Mouse (Mus musculus): Measurements from ENCODE around the gene Cyp3a57. TPM values are rescaled to one million over a fixed set of nuclear protein-coding genes. Genes with fewer than 3 reads are reported as not detected.

Cyp3a57 gene
- not detected for polyA plus RNA-seq (2014; fragmentation: Illumina TruSeq; extraction: RNeasy Lipid Tissue Mini Kit (QIAGEN cat#74804); ENCODE audit: low read depth, low replicate concordance)

DNA sequence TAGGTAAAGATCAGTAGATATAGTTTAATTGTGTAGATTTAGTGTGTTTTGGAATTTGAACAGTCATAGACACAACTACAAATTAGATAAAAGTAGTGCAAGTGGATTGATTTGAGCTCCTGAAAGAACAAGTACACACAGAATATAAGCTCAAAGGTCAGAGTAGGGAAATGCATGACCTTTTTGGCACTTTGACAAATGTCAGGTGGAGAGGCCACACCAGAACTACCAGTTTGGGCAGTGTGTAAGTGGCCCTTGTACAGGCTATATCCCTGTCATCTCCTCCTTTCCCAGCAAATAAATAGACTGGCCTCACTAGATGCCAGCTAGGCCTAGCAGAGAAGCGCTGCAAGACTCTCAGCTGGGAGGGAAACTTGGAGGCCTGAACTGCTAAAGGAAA, at the start of gene Cyp3a57:
Gene Cyp3a57 (plus strand): TSS at position 339 of the 400 bp plus-strand sequence.

Other genes with a start within 250 kb of the Cyp3a57 start
- 37.3 TPM for gene Arpc1b, start 231.1 kb upstream of the Cyp3a57 start, polyA plus RNA-seq (2014; fragmentation: Illumina TruSeq; extraction: RNeasy Lipid Tissue Mini Kit (QIAGEN cat#74804); ENCODE audit: low read depth, low replicate concordance)
- 37.3 TPM for gene Pdap1, start 205.0 kb upstream of the Cyp3a57 start, polyA plus RNA-seq (2014; fragmentation: Illumina TruSeq; extraction: RNeasy Lipid Tissue Mini Kit (QIAGEN cat#74804); ENCODE audit: low read depth, low replicate concordance)
- 293 TPM for gene Bud31, start 204.9 kb upstream of the Cyp3a57 start, polyA plus RNA-seq (2014; fragmentation: Illumina TruSeq; extraction: RNeasy Lipid Tissue Mini Kit (QIAGEN cat#74804); ENCODE audit: low read depth, low replicate concordance)
- gene Ptcd1, start 178.2 kb upstream of the Cyp3a57 start, polyA plus RNA-seq (2014; fragmentation: Illumina TruSeq; extraction: RNeasy Lipid Tissue Mini Kit (QIAGEN cat#74804); ENCODE audit: low read depth, low replicate concordance) = 2.6 TPM
- gene Cpsf4, start 178.1 kb upstream of the Cyp3a57 start, polyA plus RNA-seq (2014; fragmentation: Illumina TruSeq; extraction: RNeasy Lipid Tissue Mini Kit (QIAGEN cat#74804); ENCODE audit: low read depth, low replicate concordance) = 1.9 TPM
- gene Atp5j2, start 153.2 kb upstream of the Cyp3a57 start, polyA plus RNA-seq (2014; fragmentation: Illumina TruSeq; extraction: RNeasy Lipid Tissue Mini Kit (QIAGEN cat#74804); ENCODE audit: low read depth, low replicate concordance) = 22.8 TPM
- gene Zkscan14, start 143.4 kb upstream of the Cyp3a57 start, polyA plus RNA-seq (2014; fragmentation: Illumina TruSeq; extraction: RNeasy Lipid Tissue Mini Kit (QIAGEN cat#74804); ENCODE audit: low read depth, low replicate concordance) = 2.2 TPM
- gene Zkscan5, start 140.7 kb upstream of the Cyp3a57 start, polyA plus RNA-seq (2014; fragmentation: Illumina TruSeq; extraction: RNeasy Lipid Tissue Mini Kit (QIAGEN cat#74804); ENCODE audit: low read depth, low replicate concordance) = 7.8 TPM
- 149 TPM for gene Zfp655, start 113.6 kb upstream of the Cyp3a57 start, polyA plus RNA-seq (2014; fragmentation: Illumina TruSeq; extraction: RNeasy Lipid Tissue Mini Kit (QIAGEN cat#74804); ENCODE audit: low read depth, low replicate concordance)
- 0.41 TPM for gene Zscan25, start 64.8 kb upstream of the Cyp3a57 start, polyA plus RNA-seq (2014; fragmentation: Illumina TruSeq; extraction: RNeasy Lipid Tissue Mini Kit (QIAGEN cat#74804); ENCODE audit: low read depth, low replicate concordance)
- gene Cyp3a16, start 124.4 kb downstream of the Cyp3a57 start, polyA plus RNA-seq (2014; fragmentation: Illumina TruSeq; extraction: RNeasy Lipid Tissue Mini Kit (QIAGEN cat#74804); ENCODE audit: low read depth, low replicate concordance) = 0.58 TPM
- not detected for gene Cyp3a41b, start 239.5 kb downstream of the Cyp3a57 start, polyA plus RNA-seq (2014; fragmentation: Illumina TruSeq; extraction: RNeasy Lipid Tissue Mini Kit (QIAGEN cat#74804); ENCODE audit: low read depth, low replicate concordance)

Measured in adrenal gland, adult 10 weeks (tissue).